Mouse (Mus musculus) megakaryocyte-erythroid progenitor cell, adult 5-6 weeks (primary cell): ENCODE results near the gene Morn3. TPM values are rescaled to one million over a fixed set of nuclear protein-coding genes. Genes with fewer than 3 reads are reported as not detected.

Experiments
- ATAC-seq: replicated peaks from 2 replicates; pipeline ENCODE4 v1.8.0; 2016; ENCODE audit warnings: mild to moderate bottlenecking, inconsistent platforms; ENCODE audit not compliant: severe bottlenecking, poor library complexity, low FRiP score, low TSS enrichment
- total RNA-seq, 2 experiments: library from RNA; stranded (forward) in 1 of 2; stranded (reverse) in 1 of 2; fragments of 200-1000, 215-1000 nt in 1 of 2; fragments of >200 nt in 1 of 2; fragmentation: Nextera tagmentation in 1 of 2; gene quantifications; 2 replicates each; pipeline ENCODE4 v1.2.3; 2014 to 2017

The Morn3 gene
- total RNA-seq (2014; fragmentation: Nextera tagmentation) (not detected in 2 replicates), total RNA-seq (2017) (not detected in 2 replicates)

GRCm38 (mm10) chr5:123046916-123047315 is at the start of gene Morn3:
Gene Morn3, minus strand, starts transcription at chr5:123047016.
- no peak for ATAC-seq

GRCm38 (mm10) chr5:123096299-123096698 is 49.5 kb upstream of the Morn3 start:
- no peak for ATAC-seq

- peak; percentile 84 for ATAC-seq
Measured at GRCm38 (mm10) chr5:123094238-123094991, 47.6 kb upstream of the Morn3 start.

- peak; percentile 77 for ATAC-seq
Measured at GRCm38 (mm10) chr5:123093077-123093633, 46.3 kb upstream of the Morn3 start.

- ATAC-seq, result no peak
Measured at GRCm38 (mm10) chr5:123090560-123091306, 43.9 kb upstream of the Morn3 start.

GRCm38 (mm10) chr5:123088784-123089183 is 42.0 kb upstream of the Morn3 start:
- no peak for ATAC-seq

GRCm38 (mm10) chr5:123086501-123086900 is 39.7 kb upstream of the Morn3 start:
- no peak for ATAC-seq

GRCm38 (mm10) chr5:123083340-123084050 is 36.7 kb upstream of the Morn3 start:
- ATAC-seq, result no peak

- no peak for ATAC-seq
Measured at GRCm38 (mm10) chr5:123080510-123080909, 33.7 kb upstream of the Morn3 start.

GRCm38 (mm10) chr5:123080041-123080440 is 33.2 kb upstream of the Morn3 start:
- ATAC-seq, result no peak

GRCm38 (mm10) chr5:123079568-123079967 is 32.8 kb upstream of the Morn3 start:
- no peak for ATAC-seq

- peak; percentile 92 for ATAC-seq
Measured at GRCm38 (mm10) chr5:123076419-123077281, 29.8 kb upstream of the Morn3 start.

GRCm38 (mm10) chr5:123075576-123076418 is 29.0 kb upstream of the Morn3 start:
- peak; percentile 67 for ATAC-seq

GRCm38 (mm10) chr5:123068714-123069113 is 21.9 kb upstream of the Morn3 start:
- ATAC-seq, result no peak

GRCm38 (mm10) chr5:123068115-123068514 is 21.3 kb upstream of the Morn3 start, which contains the start of gene Tmem120b:
Gene Tmem120b, plus strand, starts transcription at chr5:123068415.
- no peak for ATAC-seq

- ATAC-seq, result peak; percentile 93
Measured at GRCm38 (mm10) chr5:123067395-123067995, 20.7 kb upstream of the Morn3 start.

- 0 out of 2 replicates have a peak, but pooled peaks have one; percentile 21 for ATAC-seq
Measured at GRCm38 (mm10) chr5:123064207-123064606, 17.4 kb upstream of the Morn3 start.
